Mouse (Mus musculus) kidney, adult 8-10 months (tissue): ENCODE results near the gene Fez2.

Experiments
- DNase-seq, 2 experiments: peaks; one replicate each; pipeline ENCODE4 v3.0.0; 2022

The Fez2 gene

DNA sequence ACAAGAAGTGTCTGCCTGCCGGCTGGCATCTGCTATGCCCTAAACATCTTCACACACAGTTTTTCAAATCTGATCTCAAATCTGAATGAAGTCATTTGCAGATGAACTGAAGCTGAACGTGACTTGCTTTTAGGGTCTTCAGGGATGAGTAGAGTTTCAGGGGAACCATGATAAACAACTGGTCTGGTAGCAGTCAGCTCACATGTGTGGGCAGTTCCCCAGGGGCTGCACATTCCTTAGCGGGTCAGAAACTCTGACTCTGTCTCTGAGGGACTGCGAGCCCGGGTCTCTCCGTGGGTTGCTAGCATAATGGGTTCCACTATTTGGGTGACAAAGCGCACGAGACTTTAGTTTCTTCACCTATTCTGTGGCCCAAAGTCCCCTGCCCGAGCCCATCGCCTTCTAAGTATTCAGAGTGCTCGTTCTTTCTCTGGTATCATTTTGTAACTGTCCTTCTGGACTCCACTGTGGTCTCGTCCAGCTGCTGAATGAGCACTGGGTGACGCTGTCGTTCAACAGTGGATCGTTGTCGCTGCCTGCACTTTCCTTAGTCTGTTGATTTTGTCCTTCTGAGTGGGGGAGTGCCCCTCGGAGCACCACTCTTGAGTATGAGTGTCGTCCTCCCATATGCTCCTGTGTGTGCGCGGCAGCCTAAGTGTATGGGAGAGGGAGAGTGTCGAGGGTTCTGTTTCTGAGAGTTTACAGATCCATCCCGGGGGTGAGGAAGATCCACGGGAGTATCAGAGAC is 53.2 kb downstream of the Fez2 start:
- no peak for DNase-seq

DNA sequence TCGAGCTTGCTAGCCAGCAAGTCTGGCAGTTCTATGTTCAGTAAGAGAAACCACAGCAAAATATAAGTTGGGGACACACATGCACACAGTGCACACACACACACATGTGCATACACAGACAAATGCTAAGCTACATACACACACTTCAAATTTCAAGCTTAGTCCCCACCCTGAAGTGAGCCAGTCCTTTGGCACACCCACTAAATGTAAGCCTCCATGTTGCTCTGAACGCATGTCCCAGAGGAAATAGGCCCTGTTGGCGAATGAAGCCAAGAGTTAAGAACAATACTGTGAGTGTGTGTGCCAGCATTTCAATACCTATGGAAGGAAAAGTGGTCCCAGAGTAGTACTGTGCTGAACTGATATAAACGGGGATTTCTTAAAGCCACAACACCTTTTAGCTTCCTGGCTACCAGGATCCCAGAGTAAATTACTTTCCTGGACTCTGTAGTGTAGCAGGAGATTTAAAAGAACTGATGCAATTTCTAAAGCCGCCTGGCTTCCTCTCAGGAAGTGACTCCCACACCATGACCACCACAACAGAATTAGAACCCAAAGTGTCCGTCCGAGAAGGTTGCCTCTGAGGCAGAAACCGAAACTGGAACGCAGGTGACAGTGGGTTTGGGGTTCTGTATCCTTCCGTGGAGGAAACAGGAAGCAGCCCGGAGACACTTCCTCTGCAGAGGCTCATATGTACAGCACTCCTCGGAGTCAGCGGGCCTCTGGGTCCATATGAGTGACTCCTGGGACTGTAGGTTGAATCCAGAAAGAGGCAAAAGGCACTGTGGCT is 55.8 kb downstream of the Fez2 start:
- peak; percentile 53 to 55 for DNase-seq

DNA sequence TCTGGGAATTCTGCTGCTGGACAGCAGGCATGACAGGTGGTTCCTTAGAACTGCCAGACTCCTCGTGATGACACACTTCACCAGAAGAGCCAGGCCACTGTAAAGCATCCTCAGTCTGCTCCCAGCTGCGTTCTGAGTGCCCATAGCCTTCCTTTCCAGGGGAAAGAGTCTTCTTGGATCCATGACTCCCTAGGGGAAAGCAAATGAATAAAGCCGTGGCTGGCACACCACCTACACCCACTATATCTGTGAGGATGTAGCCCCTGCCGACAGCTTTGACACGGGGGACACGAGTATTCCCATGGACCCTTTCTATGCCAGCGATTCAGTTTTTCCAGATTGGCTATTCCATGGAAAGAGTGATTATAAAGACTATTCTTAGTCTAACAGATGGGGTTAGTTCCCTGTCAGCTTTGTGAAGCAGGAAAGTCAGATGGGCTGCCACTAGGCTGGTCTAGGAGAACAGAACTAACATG is 59.7 kb downstream of the Fez2 start:
- DNase-seq: no peak

DNA sequence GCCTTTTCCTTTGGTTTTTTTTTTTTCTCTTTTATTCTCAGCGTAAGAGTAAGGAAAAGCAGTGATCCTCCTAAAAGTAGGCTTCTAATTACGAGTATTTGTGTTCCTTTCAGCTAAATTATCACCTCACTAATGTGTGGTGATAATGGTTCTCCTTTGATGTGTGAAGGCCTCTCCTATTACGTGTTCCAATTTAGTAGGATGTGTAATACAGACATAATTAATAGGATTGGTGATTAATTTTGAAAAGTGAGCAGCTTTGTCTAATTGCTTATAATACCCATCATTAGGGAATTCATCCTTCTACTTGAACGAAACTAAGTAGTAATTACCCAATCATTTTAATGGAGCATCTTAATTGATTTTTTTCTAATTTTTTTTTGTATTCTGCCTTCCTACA is 60.2 kb downstream of the Fez2 start:
- DNase-seq: no peak

DNA sequence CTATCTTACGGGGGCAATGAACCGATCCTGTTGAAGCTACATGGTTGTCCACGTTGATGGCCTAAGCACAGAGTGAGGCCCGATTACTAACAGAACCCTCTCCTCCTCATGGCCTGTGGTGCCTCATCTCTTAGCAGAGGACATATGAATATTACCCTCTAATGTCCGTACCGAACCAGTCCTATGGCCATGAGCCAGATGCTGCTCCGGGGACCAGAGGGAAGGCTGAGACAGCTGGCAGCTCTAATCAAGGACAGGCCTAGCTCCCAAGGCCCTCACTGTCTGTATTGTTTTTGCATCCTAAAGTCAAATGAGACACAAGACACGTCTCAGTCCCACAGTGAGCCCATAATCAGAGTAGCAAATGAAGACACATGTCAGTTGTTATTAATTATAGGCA is 62.3 kb downstream of the Fez2 start:
- no peak for DNase-seq

DNA sequence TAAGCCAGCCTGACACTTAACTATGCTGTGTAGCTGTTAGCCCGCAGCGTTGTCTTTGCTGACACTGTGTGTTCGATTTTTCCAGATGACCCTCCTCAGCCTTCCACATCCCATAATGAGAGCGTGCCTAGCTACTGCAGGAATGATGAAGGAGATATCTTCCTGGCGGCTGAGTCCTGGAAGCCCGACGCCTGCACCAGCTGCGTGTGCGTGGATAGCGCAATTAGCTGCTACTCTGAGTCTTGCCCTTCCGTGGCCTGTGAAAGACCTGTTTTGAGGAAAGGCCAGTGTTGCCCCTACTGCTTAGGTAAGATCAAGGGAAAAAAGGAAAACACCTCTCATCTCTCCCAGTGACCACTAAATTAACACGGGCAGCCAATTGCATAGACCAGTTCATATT is 63.1 kb downstream of the Fez2 start:
- DNase-seq: no peak

DNA sequence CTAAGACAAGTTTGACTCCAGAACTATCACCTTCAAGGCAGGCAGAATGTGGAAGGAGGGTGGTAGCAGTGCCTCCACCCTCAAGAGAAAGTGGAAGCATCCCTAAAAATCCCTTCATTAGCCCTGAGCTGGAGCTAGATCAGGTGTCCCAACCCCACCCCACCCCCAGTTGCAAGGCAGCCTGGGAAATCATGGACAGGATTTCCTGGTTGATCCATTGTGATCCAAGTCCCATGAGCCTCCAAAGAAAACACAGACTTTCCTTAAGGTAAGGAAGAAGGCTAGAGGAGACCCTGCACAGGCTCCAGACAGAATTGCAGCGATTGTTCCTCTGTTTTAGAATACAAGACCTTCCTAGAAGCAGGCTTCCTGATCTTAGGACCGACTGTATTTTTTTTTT is 63.5 kb downstream of the Fez2 start:
- DNase-seq: no peak

DNA sequence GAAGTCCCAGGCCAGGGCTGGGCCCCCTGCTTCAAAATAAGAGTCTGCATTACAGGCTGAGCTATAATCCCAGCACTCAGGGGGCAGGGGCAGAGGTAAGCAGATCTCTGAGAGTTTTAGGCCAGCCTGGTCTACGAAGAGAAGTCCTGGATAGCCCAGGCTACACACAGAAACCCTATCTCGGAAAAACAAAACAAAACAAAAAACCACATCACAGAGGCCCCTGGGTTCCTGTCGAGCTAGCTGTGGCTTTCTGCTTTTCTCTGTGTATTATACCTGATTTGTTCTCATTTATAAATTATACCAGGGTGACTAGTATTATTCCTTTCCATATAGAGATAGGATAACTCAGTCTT is 65.5 kb downstream of the Fez2 start:
- DNase-seq: no peak

DNA sequence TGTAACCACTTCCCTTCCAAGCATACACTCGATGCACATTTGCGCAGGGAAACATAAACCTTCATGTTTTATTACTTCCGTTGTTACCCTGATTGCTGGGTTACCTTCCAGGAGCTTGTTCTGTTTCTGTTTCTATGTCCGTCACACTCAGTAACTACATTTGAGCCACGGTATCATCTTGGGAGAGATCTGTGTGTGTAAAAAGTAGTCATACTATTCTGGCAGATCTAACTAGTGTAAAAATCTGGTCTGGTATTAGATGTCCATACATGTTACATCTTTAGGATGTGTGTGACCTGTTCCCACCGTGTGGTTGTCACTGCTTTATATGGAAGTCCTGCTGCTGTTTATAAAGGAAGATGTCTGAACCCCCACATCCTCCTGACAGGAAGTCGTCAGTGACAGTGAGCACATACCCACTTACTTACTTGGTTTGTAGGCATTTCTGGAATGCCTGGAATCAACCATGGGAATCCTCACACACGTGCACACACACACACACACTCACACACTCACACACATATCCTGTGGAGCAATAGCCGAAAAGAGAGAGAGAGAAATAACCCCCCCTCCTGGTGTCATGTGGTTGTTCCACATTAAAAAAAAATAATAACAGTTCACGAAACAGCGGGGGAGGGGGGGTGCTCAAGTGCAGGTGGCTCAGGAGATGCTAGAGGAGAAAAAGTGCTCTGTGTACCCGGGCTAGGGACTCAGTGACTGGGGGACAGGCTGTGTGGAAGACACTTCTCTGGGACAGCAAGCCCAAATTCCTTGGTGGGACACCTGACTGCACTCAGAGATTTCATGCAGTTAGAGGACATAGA is 66.1 kb downstream of the Fez2 start:
- DNase-seq: no peak

DNA sequence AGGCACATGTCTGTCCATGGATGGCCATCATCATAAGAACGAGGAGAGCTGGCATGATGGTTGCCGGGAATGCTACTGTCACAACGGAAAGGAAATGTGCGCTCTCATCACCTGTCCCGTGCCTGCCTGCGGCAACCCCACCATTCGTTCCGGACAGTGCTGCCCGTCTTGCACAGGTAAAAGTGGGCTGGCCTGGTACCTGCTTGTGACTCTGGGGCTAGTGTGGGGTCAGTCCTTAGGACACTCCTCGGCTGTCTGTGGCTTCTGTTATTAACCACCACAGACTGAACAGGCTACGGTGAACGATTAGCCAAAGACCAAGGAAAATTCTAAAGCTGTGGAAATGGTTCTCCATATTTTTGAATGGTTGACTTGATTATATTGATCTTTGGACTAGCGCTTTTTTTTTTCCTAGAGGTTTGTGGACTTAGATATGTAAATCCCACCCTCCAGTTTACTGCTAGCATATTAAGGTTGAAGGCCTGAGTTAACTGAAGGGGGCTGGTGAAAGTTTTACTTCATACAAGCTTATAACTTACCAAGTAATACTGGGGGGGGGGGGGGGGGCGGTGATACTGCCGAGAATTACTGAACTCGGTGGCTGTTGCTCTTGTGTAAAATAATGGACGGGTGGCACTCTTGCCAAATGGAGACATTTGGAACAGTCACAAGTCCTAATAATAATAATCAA is 70.7 kb downstream of the Fez2 start:
- DNase-seq: peak; percentile 25 to 44

DNA sequence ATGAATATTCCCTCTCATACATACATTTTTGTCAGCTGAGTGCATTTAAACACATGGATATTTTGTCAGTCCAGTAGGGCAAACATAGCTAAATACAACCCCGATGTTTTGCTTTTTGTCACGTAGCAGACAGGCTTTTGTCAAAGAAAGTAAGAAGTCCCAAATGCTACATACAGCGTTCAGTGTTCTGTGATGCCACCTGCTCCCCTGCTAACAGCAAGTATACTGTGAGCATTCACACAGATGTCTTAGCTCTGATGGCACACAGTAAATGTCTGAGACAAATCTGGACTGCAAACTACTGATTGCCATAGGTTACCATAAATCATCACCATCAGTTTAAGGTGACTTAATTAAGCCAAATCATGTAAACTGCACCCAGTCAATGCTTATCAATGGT is 74.3 kb downstream of the Fez2 start:
- no peak for DNase-seq

DNA sequence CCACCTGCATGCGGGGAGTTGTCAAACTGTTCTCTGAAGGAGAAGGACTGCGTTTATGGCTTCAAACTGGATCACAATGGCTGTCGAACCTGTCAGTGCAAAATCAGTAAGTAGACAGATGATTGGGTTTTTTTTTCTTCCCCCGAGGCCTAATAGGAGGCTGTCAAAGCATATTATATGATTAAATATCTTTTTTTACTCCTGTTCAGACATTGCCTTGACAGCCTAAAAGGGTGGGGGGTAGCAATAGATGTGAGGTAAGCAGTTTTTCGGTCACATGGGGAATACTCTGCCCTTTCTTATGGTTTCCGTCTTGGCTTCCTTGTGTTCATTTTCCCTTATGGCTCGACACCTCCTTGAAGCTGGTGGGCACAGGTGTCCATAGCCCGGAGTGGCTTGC is 82.7 kb downstream of the Fez2 start:
- DNase-seq: no peak

DNA sequence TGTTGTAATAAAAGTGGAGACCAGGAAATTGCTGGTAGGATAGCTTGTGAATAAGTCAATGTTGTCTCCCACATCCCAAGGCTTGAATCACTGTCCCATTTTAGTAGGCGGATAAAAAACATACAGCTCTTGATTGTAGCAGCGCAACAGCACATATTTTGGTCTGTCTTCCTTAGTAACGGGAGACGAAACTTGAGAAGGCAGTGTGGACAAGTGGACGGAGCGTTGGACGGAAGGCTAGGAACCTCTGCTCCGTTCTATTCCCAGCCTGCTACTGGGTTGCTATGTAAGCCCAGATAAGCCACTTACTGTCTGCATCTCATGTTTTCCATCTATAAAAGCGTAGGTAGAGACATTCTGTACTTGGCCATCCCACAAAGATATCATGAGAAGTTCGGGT is 84.7 kb downstream of the Fez2 start:
- no peak for DNase-seq

DNA sequence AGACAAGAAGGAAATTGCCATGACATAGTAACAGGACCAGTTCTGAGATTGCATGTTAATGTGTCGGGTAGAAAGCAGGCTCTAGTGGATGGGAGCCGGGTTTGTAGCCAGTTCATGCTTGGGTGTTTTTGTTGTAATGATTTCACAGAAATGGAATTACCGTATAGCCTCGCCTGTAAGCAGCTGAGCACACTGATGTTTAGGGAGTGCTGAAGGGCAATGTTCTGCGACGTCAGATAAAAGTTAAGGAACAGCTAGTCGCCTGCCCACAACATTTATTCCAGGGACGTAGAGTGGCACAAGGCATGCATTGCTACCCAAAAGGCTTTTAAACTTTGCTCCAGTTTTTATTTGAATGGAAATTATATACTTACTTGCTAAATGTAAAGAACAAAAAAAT is 86.5 kb downstream of the Fez2 start:
- no peak for DNase-seq

DNA sequence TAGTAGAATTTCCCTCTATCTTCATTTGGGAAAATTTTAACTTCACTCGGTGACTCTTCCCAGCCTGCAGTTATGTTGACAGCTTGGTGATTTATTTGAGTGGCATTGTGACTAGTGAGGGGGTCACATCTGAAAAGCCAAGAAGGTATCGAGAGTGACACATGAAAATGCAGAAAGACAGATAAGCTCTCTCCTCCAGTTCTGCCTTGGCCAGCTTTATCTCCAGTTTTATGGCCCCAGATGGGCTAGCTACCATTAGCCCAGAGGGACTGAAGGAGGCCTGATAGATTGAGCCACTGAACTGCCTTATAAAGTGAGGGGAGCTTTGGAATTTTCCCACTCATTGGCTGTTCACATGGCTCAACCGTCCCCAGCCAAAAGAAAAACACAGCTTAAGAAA is 89.7 kb downstream of the Fez2 start:
- DNase-seq: no peak

DNA sequence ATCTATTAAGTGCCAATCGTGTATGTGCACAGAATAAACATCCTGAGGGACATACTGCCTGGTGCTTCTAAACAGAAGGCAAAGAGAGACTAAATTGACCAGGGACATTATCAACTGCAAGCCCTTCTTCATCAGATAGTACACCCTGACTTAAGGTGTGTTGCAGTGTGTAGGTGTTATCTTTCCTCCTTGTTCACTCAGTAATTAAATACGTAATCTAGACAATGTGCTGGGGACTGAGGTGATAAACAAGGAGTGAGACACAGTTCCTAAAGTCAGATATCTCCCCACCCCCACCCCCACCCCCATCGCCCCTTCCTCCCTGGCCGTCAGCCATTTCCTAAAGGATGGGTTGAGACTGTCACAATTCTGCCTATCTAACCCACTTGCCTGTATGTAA is 90.8 kb downstream of the Fez2 start:
- DNase-seq: no peak

DNA sequence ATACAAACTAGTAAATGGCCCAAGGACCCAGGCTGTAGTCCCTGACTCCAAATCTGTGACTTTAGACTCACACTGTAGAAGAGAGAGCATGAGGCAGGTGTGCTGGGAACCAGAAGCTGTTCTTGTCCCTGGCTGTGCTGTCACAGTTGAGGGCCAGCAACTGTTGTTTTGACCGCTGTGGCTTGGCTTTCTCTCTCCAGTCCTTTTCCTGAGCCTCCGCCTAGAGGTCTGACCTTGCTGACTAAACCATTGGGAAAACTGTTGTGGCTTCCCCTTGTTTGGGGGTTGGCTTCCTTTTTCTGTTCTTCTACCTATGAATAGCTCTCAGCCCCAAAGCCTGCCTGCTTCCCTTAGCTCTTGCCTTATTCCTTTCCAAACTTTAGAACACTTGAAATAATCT is 91.6 kb downstream of the Fez2 start:
- no peak for DNase-seq

DNA sequence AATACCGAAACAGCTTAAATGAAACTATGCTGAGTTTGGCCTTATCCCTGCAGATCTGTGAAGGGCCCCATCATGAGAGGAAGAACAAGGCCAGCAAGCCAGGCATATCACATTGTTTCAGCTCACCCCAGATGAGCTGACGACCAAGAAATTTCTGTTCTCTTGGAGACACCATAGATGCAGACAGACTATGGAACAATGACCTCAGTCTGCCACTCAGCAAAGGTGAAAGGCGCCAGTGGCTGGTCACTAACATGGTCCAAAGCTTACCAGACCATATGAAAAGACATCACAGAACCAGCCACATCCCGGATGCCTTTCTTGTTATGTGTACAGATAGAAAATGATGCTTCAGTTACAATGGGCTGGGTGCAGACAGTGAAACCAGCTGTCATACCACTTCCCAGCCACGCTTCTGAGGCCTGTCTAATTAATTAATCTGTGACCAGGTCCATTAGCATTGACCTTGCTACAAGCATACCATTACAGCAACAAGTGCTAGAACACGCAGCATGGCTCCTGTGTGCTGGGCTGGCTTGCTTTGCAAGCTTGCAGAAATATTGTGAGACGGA is 92.1 kb downstream of the Fez2 start:
- DNase-seq: no peak

DNA sequence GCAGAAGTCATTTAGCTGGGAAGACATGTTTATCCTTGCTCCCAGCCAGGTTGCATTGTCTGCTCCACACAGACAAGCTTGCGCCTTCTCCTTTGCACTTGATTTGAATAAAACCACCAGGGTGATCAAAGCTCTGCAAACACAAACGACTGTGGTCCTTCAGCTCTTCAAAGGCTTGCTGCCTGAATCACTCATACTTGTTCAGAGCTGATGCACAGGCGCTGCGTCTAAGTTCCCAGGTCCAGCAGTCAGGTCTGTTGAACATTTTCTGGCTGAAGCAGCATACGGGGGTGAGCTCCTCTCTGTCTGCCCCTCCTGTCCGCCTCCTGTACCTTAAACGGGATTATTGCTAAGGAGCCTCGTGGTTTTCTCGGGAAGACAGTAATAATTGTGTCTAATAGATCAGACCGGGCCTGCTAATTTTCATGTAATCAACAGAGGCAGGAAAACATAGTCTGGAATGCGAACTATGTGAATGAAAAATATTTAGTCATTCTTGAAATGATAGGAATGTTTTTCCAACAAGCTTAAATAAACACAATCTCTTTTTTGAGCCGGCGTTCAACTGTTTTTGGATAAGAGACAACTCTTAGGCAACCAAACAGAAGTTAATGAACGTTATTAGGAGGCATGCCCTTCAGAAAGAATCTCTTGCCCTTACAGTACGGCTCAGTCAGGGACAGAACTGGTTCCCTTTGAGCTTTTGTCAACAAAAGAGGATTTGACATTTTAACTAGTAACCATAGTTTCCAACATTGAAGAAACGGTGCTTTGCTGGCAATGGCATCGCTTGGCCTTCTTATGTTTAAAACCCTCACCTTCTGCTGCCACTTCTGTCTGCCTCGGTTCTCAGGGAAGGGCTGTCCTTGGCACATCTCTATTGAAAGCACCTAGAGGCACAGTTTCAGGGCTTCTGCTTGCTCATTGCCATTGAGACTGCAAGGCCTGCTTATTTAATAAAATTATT is 95.3 kb downstream of the Fez2 start:
- DNase-seq: peak in 1 of 2 experiments; percentile 41

DNA sequence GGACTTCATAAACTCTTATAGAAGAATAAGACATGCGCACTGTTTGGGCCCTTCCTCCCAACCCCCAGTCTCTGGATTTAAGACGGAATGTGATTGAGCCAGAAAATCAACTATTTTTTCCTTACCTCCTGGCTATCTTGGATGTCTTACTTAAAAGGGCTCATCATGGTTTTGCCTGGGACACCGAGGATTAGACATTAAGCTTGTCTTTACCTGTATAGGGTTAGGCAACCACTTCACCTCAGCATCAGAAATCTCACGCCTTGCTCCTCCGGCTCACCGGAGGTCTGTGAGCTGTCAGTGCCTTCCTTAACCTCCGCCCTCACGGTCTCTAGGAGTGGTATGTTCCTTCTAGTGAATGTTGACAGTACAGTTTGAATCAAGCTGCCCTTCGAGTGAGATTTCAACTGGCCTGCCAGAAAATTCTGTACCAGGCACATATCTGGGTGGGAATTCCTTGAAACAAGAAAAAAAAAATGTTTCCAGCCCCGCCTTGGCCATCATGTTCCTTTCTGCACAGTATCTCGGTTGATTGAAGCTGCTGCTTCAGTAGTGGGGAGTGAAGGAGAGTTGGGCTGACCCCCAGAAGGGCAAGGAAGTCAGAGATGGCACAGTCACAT is 96.6 kb downstream of the Fez2 start:
- DNase-seq: no peak
